Mouse (Mus musculus) urinary bladder, postnatal 36 days (tissue): ENCODE data around the gene Plaur.

Experiments
- DNase-seq, 2 experiments: peaks; one replicate each; pipeline ENCODE4 v3.0.0; 2022; ENCODE audit warnings: low spot score in 2 of 2, mixed read lengths in 1 of 2

Gene Plaur

GRCm38 (mm10) chr7:24445266-24445926 lies 16.9 kb upstream of the Plaur start:
- no peak for DNase-seq

- DNase-seq, result no peak
These were observed 15.5 kb upstream of the Plaur start for GRCm38 (mm10) chr7:24446697-24447340.

GRCm38 (mm10) chr7:24448782-24449517 lies 13.3 kb upstream of the Plaur start:
- no peak for DNase-seq

- no peak for DNase-seq
These were observed 11.7 kb upstream of the Plaur start for GRCm38 (mm10) chr7:24450585-24451017.

GRCm38 (mm10) chr7:24451855-24452311 lies 10.4 kb upstream of the Plaur start, which contains the start of gene Irgc1:
Gene Irgc1, minus strand, starts transcription at chr7:24452297.
- no peak for DNase-seq

GRCm38 (mm10) chr7:24454199-24454598 lies 8.1 kb upstream of the Plaur start:
- no peak for DNase-seq

- no peak for DNase-seq
These were observed 6.6 kb upstream of the Plaur start for GRCm38 (mm10) chr7:24455726-24456125.

GRCm38 (mm10) chr7:24457726-24458370 lies 4.4 kb upstream of the Plaur start:
- no peak for DNase-seq

GRCm38 (mm10) chr7:24459440-24459839 lies 2.8 kb upstream of the Plaur start:
- DNase-seq, result no peak

- DNase-seq, result peak in 1 of 2 experiments; percentile 57
These were observed 2.4 kb upstream of the Plaur start for GRCm38 (mm10) chr7:24459843-24460242.

- DNase-seq, result no peak
These were observed 770 bp upstream of the Plaur start for GRCm38 (mm10) chr7:24461376-24462051.

- no peak for DNase-seq
These were observed 4.6 kb downstream of the Plaur start for GRCm38 (mm10) chr7:24466835-24467234.

GRCm38 (mm10) chr7:24467886-24468285 lies 5.6 kb downstream of the Plaur start:
- DNase-seq, result no peak

- no peak for DNase-seq
These were observed 6.8 kb downstream of the Plaur start for GRCm38 (mm10) chr7:24469126-24469525.

- DNase-seq, result peak in 1 of 2 experiments; percentile 49
These were observed 8.1 kb downstream of the Plaur start for GRCm38 (mm10) chr7:24470356-24470755.

GRCm38 (mm10) chr7:24472442-24472841 lies 10.2 kb downstream of the Plaur start:
- no peak for DNase-seq

- DNase-seq, result no peak
These were observed 10.7 kb downstream of the Plaur start for GRCm38 (mm10) chr7:24472937-24473336.

GRCm38 (mm10) chr7:24473913-24474529 lies 11.7 kb downstream of the Plaur start:
- peak in 1 of 2 experiments; percentile 58 for DNase-seq

GRCm38 (mm10) chr7:24474811-24475506 lies 12.7 kb downstream of the Plaur start:
- no peak for DNase-seq

- no peak for DNase-seq
These were observed 14.1 kb downstream of the Plaur start for GRCm38 (mm10) chr7:24476338-24476737.
